Mouse (Mus musculus): ENCODE data around the gene Anxa6. TPM values are rescaled to one million over a fixed set of nuclear protein-coding genes. Genes with fewer than 3 reads are reported as not detected.
A peak's percentile ranks its signal among the peaks of the same experiment; 100 is the strongest.

Gene Anxa6
- total and polyA plus RNA-seq, 3 experiments = 115 to 168 (median 162) TPM

GRCm38 (mm10) chr11:54936771-54937140 is 96.5 kb downstream of the Anxa6 start:
- no peak for TF ChIP-seq SMC3 (IDR thresholded peaks at IDR 0.05; ENCODE audit: low read depth, low read length)
- TF ChIP-seq POLR2AphosphoS2 (IDR thresholded peaks at IDR 0.05; ENCODE audit: low read depth, low read length) = no peak
- TF ChIP-seq ETS1 (conservative IDR thresholded peaks at IDR 0.05; ENCODE audit: low read depth, low read length) = no peak
- TF ChIP-seq ZNF384 (IDR thresholded peaks at IDR 0.05; ENCODE audit: low read depth, low read length) = no peak
- TF ChIP-seq MXI1 (IDR thresholded peaks at IDR 0.05; ENCODE audit: low read depth, low read length) = no peak
- no peak for TF ChIP-seq KAT2A (IDR thresholded peaks at IDR 0.05; ENCODE audit: insufficient replicate concordance, low read length)
- TF ChIP-seq RCOR1 (conservative IDR thresholded peaks at IDR 0.05; ENCODE audit: low read depth, low read length) = no peak
- TF ChIP-seq ZC3H11A (IDR thresholded peaks at IDR 0.05; ENCODE audit: low read depth, low read length) = no peak
- TF ChIP-seq TCF12 (IDR thresholded peaks at IDR 0.05; ENCODE audit: low read depth, low read length) = no peak
- TF ChIP-seq MEF2A (IDR thresholded peaks at IDR 0.05; ENCODE audit: borderline replicate concordance, low read depth, low read length) = no peak
- TF ChIP-seq ZMIZ1 (IDR thresholded peaks at IDR 0.05; ENCODE audit: low read depth, low read length) = no peak
- Histone ChIP-seq H3K4me1 (ENCODE audit: control insufficient read depth in 1 of 2, insufficient read depth in 2 of 2) (peaks cover 18 to 57% of the 10 kb centered on the region in 2 experiments), H3K79me2 (replicated peaks; ENCODE audit: control insufficient read depth, extremely low read depth, insufficient read depth, poor library complexity, severe bottlenecking) (peaks cover 11% of the 10 kb centered on the region), H3K4me2 (ENCODE audit: insufficient read depth, low read depth, poor library complexity, severe bottlenecking) (no peak overlapping the region), H3K9ac (ENCODE audit: insufficient read depth, low read depth) (no peak overlapping the region), H3K9me3 (replicated peaks; ENCODE audit: low read length) (no peaks in the 10 kb centered on the region), H3K4me3 (replicated peaks in 1 of 3; ENCODE audit: low read depth in 2 of 3, low read length in 2 of 3, poor library complexity in 1 of 3) (no peak overlapping the region), H3K27ac (ENCODE audit: insufficient read depth, low read depth) (peak overlapping the region; percentile 8), H3K36me3 (replicated peaks in 1 of 2; ENCODE audit: control insufficient read depth in 1 of 2, insufficient read depth in 1 of 2, low read length in 1 of 2) (peaks cover 83 to 97% of the 10 kb centered on the region in 2 experiments), H3K27me3 (replicated peaks) (no peaks in the 10 kb centered on the region)
- DNase-seq (ENCODE audit: extremely low read depth) = no peak
- dilution Hi-C loops (cut with MboI; ENCODE audit: extremely low pct_ligation_motif_present, extremely low pct_unique_long_range_greater_than_20kb, low sequenced_read_pairs) (no loop called here), in situ Hi-C loops (cut with MboI; ENCODE audit: low pct_ligation_motif_present, low pct_unique_long_range_greater_than_20kb, low sequenced_read_pairs) (no loop called here)

GRCm38 (mm10) chr11:54936035-54936770 is 97.0 kb downstream of the Anxa6 start:
- Histone ChIP-seq H3K27ac (ENCODE audit: insufficient read depth, low read depth) (peak overlapping the region; percentile 8; the same call in 1 of the 2 replicates), H3K9me3 (replicated peaks; ENCODE audit: low read length) (no peaks in the 10 kb centered on the region), H3K9ac (ENCODE audit: insufficient read depth, low read depth) (no peak overlapping the region), H3K79me2 (replicated peaks; ENCODE audit: control insufficient read depth, extremely low read depth, insufficient read depth, poor library complexity, severe bottlenecking) (peaks cover 7% of the 10 kb centered on the region), H3K4me1 (ENCODE audit: control insufficient read depth in 1 of 2, insufficient read depth in 2 of 2) (peaks cover 18 to 57% of the 10 kb centered on the region in 2 experiments), H3K4me3 (replicated peaks in 1 of 3; ENCODE audit: low read depth in 2 of 3, low read length in 2 of 3, poor library complexity in 1 of 3) (no peak overlapping the region), H3K36me3 (replicated peaks in 1 of 2; ENCODE audit: control insufficient read depth in 1 of 2, insufficient read depth in 1 of 2, low read length in 1 of 2) (peaks cover 86 to 97% of the 10 kb centered on the region in 2 experiments), H3K27me3 (replicated peaks) (no peaks in the 10 kb centered on the region), H3K4me2 (ENCODE audit: insufficient read depth, low read depth, poor library complexity, severe bottlenecking) (no peak overlapping the region)
- dilution Hi-C loops (cut with MboI; ENCODE audit: extremely low pct_ligation_motif_present, extremely low pct_unique_long_range_greater_than_20kb, low sequenced_read_pairs) (no loop called here), in situ Hi-C loops (cut with MboI; ENCODE audit: low pct_ligation_motif_present, low pct_unique_long_range_greater_than_20kb, low sequenced_read_pairs) (no loop called here)
- TF ChIP-seq ETS1 (conservative IDR thresholded peaks at IDR 0.05; ENCODE audit: low read depth, low read length) (peak; percentile 25; the same call in 1 of the 2 replicates), BHLHE40 (IDR thresholded peaks at IDR 0.05; ENCODE audit: low read depth, low read length) (0 out of 2 replicates have a peak, but pooled peaks have one; percentile 47), ZNF384 (IDR thresholded peaks at IDR 0.05; ENCODE audit: low read depth, low read length) (no peak), CHD2 (IDR thresholded peaks at IDR 0.05; ENCODE audit: low read length) (peak; percentile 18; the same call in 1 of the 2 replicates), USF2 (conservative IDR thresholded peaks at IDR 0.05; ENCODE audit: low read depth, low read length) (no peak)
- DNase-seq (ENCODE audit: extremely low read depth) = peak; percentile 56

Measured in CH12.LX (cell line).